Mouse (Mus musculus) cerebellum, adult 2 months (tissue): Measurements from ENCODE around the gene Gm49384. TPM values are rescaled to one million over a fixed set of nuclear protein-coding genes. Genes with fewer than 3 reads are reported as not detected.
"Not testable (repeated sequence)": the region's sequence is repeated elsewhere in the genome, so short reads cannot be mapped to it uniquely, and the experiment has no call there.

ENCODE experiments used
- DNase-seq, 2 experiments: peaks; one replicate each; pipeline ENCODE4 v3.0.0; 2021
- H3K27ac ChIP-seq: fragments of 200-500 bp; 2 replicates; pipeline ENCODE4 v1.5.1; 2012; ENCODE audit warnings: low read length, control low read depth, inconsistent platforms; ENCODE audit not compliant: insufficient read depth
- H3K27me3 ChIP-seq: fragments of 200-500 bp; 2 replicates; pipeline ENCODE4 v1.6.1; 2012; ENCODE audit warnings: inconsistent platforms, mild to moderate bottlenecking, low read length, moderate library complexity; ENCODE audit not compliant: control insufficient read depth, insufficient read depth
- H3K4me1 ChIP-seq: fragments of 200-500 bp; 2 replicates; pipeline ENCODE4 v1.6.1; 2011; ENCODE audit warnings: low read length; ENCODE audit not compliant: control insufficient read depth, insufficient read depth
- H3K4me3 ChIP-seq: fragments of 200-500 bp; replicated peaks from 2 replicates; pipeline ENCODE3; 2011; ENCODE audit warnings: mild to moderate bottlenecking, low read depth, low read length, control low read depth; ENCODE audit not compliant: insufficient read depth
- CTCF ChIP-seq: fragments of 200-500 bp; IDR thresholded peaks from 2 replicates; pipeline ENCODE4 v1.5.1; 2011; ENCODE audit warnings: low read depth, mild to moderate bottlenecking, control low read depth, low read length, moderate library complexity, borderline replicate concordance; ENCODE audit not compliant: insufficient read depth
- POLR2A ChIP-seq: fragments of 200-500 bp; IDR thresholded peaks from 2 replicates; pipeline ENCODE4 v1.6.1; 2011; ENCODE audit warnings: low read length, control low read depth, borderline replicate concordance; ENCODE audit not compliant: insufficient read depth
- WGBS: fragments of 180-500 bp; shearing (Covaris S2); methylation state at CpG from one replicate; pipeline ENCODE4 v1.1.7; 2018; 5-methylcytosine and 5-hydroxymethylcytosine counted together
- polyA plus RNA-seq: library from polyadenylated mRNA; depleted of rRNA; stranded (reverse); fragments of >200 nt; gene quantifications from 2 replicates; pipeline ENCODE4 v1.2.3, GENCODE M21; 2012

The Gm49384 gene
- polyA plus RNA-seq, 1 experiment, result 4.5 TPM

DNA sequence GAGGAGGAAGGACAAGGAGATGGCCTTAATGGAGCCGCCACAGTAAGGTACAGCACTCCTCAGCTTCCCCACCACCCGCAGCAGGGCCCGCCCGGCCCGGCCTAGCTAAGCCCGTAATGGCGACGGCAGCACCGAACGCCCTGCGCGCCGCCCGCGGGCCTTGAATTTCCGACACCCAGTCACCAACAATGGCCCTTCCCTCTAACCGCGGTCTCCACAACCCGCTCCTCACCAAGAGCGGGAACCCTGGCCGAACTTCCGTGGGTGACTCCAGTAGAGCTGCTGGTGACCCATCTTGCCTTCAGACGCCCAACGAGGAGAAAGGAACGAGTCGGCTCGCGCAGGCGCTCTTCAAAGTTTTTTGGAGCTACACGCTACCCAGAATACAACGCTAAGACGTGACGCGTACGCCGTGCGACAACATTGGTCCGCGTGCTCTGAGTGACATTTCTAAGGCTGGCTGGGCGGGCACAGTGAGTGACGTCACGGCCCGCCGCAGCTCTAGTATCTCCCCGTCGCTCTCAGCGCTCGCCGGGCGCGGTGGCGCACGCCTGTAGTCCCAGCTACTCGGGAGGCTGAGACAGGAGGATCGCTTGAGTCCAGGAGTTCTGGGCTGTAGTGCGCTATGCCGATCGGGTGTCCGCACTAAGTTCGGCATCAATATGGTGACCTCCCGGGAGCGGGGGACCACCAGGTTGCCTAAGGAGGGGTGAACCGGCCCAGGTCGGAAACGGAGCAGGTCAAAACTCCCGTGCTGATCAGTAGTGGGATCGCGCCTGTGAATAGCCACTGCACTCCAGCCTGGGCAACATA lies 45.1 kb downstream of the Gm49384 start, which contains the start of gene Rps29:
TSS of gene Rps29 (minus strand) at position 422 of the 813 bp plus-strand sequence.
- Histone ChIP-seq H3K27ac (peak within 1 kb of the TSS; percentile 74), H3K4me3 (peak within 1 kb of the TSS; percentile 79)
- peak; percentile 82; the same call in 1 of the 2 replicates for TF ChIP-seq POLR2A
- not testable (repeated sequence) for H3K4me1 ChIP-seq, H3K27me3 ChIP-seq
- peak; percentile 98 to 99 for DNase-seq
- under 1% methylated on average over 59 of the region's 68 CpGs for WGBS

DNA sequence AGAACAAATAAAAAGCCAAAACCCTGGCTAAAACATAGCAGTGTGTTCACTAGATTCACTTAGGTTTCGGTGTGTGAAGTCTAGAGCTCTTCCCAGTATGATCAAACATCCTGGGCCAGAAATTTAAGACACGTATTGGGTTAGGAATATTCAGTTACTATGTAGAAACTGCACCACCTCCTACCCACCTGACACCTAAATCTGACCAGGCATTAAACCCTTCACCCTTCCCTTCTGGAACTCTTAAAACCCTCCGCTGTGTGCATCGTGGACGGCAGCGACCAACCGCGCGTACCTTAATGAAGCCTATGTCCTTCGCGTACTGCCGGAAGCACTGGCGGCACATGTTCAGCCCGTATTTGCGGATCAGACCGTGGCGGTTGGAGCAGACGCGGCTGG lies 45.7 kb downstream of the Gm49384 start:
- DNase-seq, result no peak

DNA sequence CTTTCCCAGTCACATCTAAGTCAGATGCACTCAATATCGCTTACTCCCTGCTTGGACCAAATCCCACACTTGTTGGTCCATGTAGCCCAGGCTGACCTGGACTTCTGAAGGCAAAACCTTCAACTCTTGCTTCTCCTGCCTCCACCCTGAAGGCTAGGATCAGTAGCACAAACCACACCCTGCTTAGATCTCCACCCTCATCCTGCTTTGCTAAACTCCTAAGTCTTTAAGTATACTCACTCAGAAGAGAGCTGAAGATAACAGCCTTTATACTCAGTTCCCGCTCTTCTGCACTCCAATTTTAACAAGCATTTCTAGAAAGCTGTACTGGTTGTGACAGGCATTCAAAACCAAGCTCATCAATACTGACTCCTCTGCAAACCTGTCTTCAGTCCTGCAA lies 47.0 kb downstream of the Gm49384 start:
- 99% methylated on average over 2 of the region's 2 CpGs for WGBS
- Histone ChIP-seq H3K27ac (no peak overlapping the region), H3K4me3 (no peak overlapping the region), H3K4me1 (no peaks in the 10 kb centered on the region), H3K27me3 (no peaks in the 10 kb centered on the region)
- no peak for TF ChIP-seq CTCF
- no peak for DNase-seq

More for the DNA sequence above, 45.7 kb downstream of the Gm49384 start:
- TF ChIP-seq CTCF, result no peak
- no peak for TF ChIP-seq POLR2A
- H3K27me3 ChIP-seq, result no peaks in the 10 kb centered on the region
- 0% methylated on average over 19 of the region's 19 CpGs for WGBS
- H3K4me1 ChIP-seq, result no peaks in the 10 kb centered on the region
- peak overlapping the region; percentile 79 for H3K4me3 ChIP-seq
- peak overlapping the region; percentile 74 for H3K27ac ChIP-seq

DNA sequence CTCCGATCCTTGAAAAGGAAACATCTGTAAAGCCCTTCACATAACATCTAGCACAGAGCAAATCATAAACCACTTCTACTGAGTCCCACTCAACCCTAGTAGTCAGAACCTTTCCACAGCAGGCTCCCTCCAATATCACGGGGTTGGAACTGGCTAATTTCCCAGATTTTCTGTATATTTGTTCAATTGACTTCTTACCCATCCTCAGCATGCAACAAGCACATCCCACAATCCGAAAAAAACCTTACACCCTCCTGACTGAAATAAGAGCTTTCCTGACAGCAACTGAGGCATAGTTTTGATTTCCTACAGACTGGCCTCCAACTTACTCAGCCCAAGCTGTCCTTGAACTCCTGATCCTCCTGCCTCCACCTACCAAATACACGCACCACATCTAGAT lies 47.6 kb downstream of the Gm49384 start:
- Histone ChIP-seq H3K27me3 (no peaks in the 10 kb centered on the region), H3K27ac (no peak overlapping the region), H3K4me3 (no peak overlapping the region), H3K4me1 (no peaks in the 10 kb centered on the region)
- no peak for DNase-seq
- TF ChIP-seq CTCF (no peak), POLR2A (no peak)
- 67% methylated on average over 4 of the region's 4 CpGs for WGBS

DNA sequence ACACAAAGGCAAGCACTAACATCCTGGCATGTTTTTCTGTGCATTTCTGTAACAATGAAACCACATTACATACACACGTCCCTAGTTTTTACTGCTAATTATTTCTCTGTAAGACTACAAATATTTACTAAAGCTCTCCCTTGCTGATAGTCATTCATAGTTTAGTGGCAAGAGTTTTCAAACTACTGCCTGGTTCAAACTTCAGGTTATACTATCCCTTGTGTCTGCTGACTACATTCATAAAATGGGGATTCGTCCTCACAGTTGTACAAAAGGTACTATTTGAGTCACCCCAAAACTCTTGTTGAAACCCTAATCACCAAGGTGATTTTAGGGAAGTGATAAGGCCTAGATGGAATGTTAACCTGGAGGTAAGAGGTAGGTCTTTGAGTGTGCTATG lies 48.1 kb downstream of the Gm49384 start:
- WGBS, result 85% methylated on average over 2 of the region's 2 CpGs

DNA sequence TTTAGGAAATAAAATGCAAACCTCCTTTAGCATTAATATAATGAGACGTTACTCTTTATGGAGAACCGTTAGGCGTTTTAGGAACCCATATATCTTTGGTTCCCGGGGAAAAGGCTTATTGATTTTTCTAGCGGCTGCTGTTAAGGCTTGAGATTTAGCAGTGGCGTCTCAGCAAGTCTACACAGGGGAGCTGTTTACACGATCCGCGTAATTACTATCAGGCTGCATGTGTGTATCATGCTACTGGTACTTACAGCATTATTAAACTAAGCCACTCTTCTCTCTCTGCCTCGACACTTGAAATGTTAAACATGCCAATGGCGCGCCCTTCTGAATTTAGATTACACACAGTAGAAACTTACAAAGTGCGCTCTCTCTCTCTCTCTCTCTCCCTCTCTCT lies 54.0 kb downstream of the Gm49384 start:
- Histone ChIP-seq H3K27ac (no peak overlapping the region), H3K27me3 (no peaks in the 10 kb centered on the region), H3K4me1 (no peaks in the 10 kb centered on the region), H3K4me3 (no peak overlapping the region)
- no peak for DNase-seq
- 89% methylated on average over 13 of the region's 13 CpGs for WGBS
- no peak for TF ChIP-seq CTCF
- no peak for TF ChIP-seq POLR2A

More for the DNA sequence above, 48.1 kb downstream of the Gm49384 start:
- Histone ChIP-seq H3K27me3 (no peaks in the 10 kb centered on the region), H3K27ac (no peak overlapping the region), H3K4me3 (no peak overlapping the region), H3K4me1 (no peaks in the 10 kb centered on the region)
- no peak for TF ChIP-seq CTCF
- TF ChIP-seq POLR2A, result no peak
- no peak for DNase-seq

DNA sequence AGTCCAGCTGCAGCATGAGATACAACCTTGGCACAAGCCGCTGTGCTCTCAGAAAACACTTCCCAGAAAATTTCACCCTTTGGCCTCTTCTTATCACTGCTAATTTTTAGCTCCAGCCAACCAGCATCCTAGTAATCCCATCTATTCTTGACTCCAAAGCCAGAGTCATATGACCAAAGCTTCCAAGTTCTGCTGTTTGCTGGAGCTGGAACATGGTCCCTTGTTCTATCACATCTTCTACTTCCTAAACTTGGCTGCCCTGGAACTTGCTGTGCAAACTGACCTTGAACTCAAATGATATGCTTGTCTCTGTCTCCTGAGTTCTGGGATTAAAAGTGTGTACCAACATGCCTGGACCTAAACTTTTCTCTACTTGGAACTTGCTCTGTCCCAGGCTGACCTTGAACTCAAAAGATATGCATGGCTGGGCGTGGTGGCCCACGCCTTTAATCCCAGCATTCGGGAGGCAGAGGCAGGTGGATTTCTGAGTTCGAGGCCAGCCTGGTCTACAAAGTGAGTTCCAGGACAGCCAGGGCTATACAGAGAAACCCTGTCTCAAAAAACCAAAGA lies 56.8 kb downstream of the Gm49384 start:
- no peak overlapping the region for H3K27ac ChIP-seq
- no peak overlapping the region for H3K4me3 ChIP-seq
- no peaks in the 10 kb centered on the region for H3K4me1 ChIP-seq
- TF ChIP-seq CTCF (no peak), POLR2A (no peak)
- no peak for DNase-seq
- no peaks in the 10 kb centered on the region for H3K27me3 ChIP-seq
- 95% methylated on average over 5 of the region's 5 CpGs for WGBS

DNA sequence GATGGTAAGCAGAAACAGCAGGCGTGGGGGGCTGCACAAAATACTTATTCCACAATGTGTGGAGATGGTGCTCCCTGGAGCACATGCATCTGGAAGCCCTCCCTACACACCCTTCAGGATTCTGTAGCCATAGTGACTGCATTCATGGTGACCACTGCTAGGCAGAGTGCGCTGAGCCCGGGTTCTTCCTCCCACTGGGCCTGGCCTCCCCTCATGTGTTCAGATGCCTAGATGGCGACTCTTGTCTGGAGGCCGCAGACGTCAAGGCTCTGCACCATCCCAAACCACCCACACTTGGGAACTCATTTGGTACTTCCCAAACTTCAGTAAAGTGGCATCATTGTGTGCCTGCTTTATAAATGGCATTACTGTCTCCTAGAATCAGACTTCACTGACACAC lies 60.6 kb downstream of the Gm49384 start:
- H3K27me3 ChIP-seq, result no peaks in the 10 kb centered on the region
- DNase-seq, result no peak
- no peaks in the 10 kb centered on the region for H3K4me1 ChIP-seq
- H3K27ac ChIP-seq, result no peak overlapping the region
- no peak overlapping the region for H3K4me3 ChIP-seq
- WGBS, result 53% methylated on average over 6 of the region's 6 CpGs
- no peak for TF ChIP-seq CTCF
- no peak for TF ChIP-seq POLR2A
